Mouse (Mus musculus) heart, postnatal 0 days (tissue): ENCODE measurements around the gene Atg9b. TPM values are rescaled to one million over a fixed set of nuclear protein-coding genes. Genes with fewer than 3 reads are reported as not detected.

Experiments used
- ATAC-seq: fragments of 200-750 bp; cut with Nextera tagmentation; 2 replicates; pipeline ENCODE4 v1.8.0; 2017; ENCODE audit warnings: low read depth, moderate number of reproducible peaks, moderate library complexity; ENCODE audit not compliant: insufficient read depth
- DNase-seq: peaks from one replicate; pipeline ENCODE4 v3.0.0-alpha.2; 2016; ENCODE audit warnings: low spot score
- H3K27ac ChIP-seq: fragments of 300-500 bp; sonication (generic); 2 replicates; pipeline ENCODE4 v1.5.1; 2014; ENCODE audit warnings: low read depth, mild to moderate bottlenecking
- H3K27me3 ChIP-seq: fragments of 300-500 bp; sonication (generic); 2 replicates; pipeline ENCODE4 v1.6.1; 2014; ENCODE audit warnings: low read length, mixed read lengths; ENCODE audit not compliant: control insufficient read depth, insufficient read depth
- H3K36me3 ChIP-seq: fragments of 300-500 bp; sonication (generic); replicated peaks from 2 replicates; pipeline ENCODE4 v1.6.1; 2014; ENCODE audit warnings: low read length, mixed read lengths; ENCODE audit not compliant: control insufficient read depth, insufficient read depth
- H3K4me1 ChIP-seq: fragments of 300-500 bp; sonication (generic); 2 replicates; pipeline ENCODE4 v1.6.1; 2014; ENCODE audit warnings: antibody characterized with exemption; ENCODE audit not compliant: control insufficient read depth, insufficient read depth
- H3K4me2 ChIP-seq: fragments of 300-500 bp; sonication (generic); 2 replicates; pipeline ENCODE4 v1.6.1; 2014; ENCODE audit warnings: low read depth, mild to moderate bottlenecking, low read length, moderate library complexity
- H3K4me3 ChIP-seq: fragments of 300-500 bp; sonication (generic); 2 replicates; pipeline ENCODE4 v1.5.1; 2014; ENCODE audit warnings: low read depth, low read length
- H3K9ac ChIP-seq: fragments of 300-500 bp; sonication (generic); replicated peaks from 2 replicates; pipeline ENCODE4 v1.6.1; 2014; ENCODE audit warnings: low read depth, low read length, mixed read lengths
- H3K9me3 ChIP-seq: fragments of 300-500 bp; sonication (generic); replicated peaks from 2 replicates; pipeline ENCODE4 v1.6.1; 2016; ENCODE audit warnings: low read length; ENCODE audit not compliant: control insufficient read depth
- CTCF ChIP-seq: IDR thresholded peaks from 2 replicates; pipeline ENCODE4 v1.5.1; 2016; ENCODE audit warnings: antibody characterized with exemption, control low read depth, low read depth
- EP300 ChIP-seq: IDR thresholded peaks from 2 replicates; pipeline ENCODE4 v1.6.1; 2016; ENCODE audit warnings: antibody characterized with exemption, low read depth
- WGBS: fragments of 180-500 bp; shearing (Covaris S2); extraction: QIAGEN DNeasy Blood & Tissue Kit; methylation state at CpG from one replicate; pipeline ENCODE4 v1.1.7; 2014; 5-methylcytosine and 5-hydroxymethylcytosine counted together
- polyA plus RNA-seq: library from polyadenylated mRNA; unstranded; fragments of >200 nt; fragmentation: Nextera tagmentation; extraction: Ambion mirVana; gene quantifications from 2 replicates; pipeline ENCODE4 v1.2.1, GENCODE M21; 2015
- total RNA-seq: library from RNA; depleted of rRNA; stranded (reverse); fragments of >200 nt; gene quantifications from 2 replicates; pipeline ENCODE4 v1.2.3, GENCODE M21; 2014; ENCODE audit warnings: low replicate concordance; rRNA removed

Gene Atg9b
- total RNA-seq (0.15 and 0.66 TPM in 2 replicates), polyA plus RNA-seq (0.34 and 0.47 TPM in 2 replicates)

- H3K27me3 ChIP-seq = no peaks in the 10 kb centered on the region
- DNase-seq = no peak
- WGBS = 91% methylated on average over 7 of the region's 7 CpGs
- H3K9me3 ChIP-seq = no peaks in the 10 kb centered on the region
- no peak for ATAC-seq
- no peak within 1 kb of the TSS for H3K9ac ChIP-seq
- no peak for TF ChIP-seq CTCF
- H3K4me3 ChIP-seq = no peak within 1 kb of the TSS
- peaks cover 26% of the 10 kb centered on the region for H3K4me1 ChIP-seq
- H3K36me3 ChIP-seq = peaks cover 4% of the 10 kb centered on the region; the same call in 1 of the 2 replicates
- H3K27ac ChIP-seq = peak within 1 kb of the TSS; percentile 92; the same call in 1 of the 2 replicates
- no peak within 1 kb of the TSS for H3K4me2 ChIP-seq
Observed at GRCm38 (mm10) chr5:24391864-24392263, at the start of gene Atg9b. Gene Atg9b (minus strand): TSS chr5:24392143.

DNA sequence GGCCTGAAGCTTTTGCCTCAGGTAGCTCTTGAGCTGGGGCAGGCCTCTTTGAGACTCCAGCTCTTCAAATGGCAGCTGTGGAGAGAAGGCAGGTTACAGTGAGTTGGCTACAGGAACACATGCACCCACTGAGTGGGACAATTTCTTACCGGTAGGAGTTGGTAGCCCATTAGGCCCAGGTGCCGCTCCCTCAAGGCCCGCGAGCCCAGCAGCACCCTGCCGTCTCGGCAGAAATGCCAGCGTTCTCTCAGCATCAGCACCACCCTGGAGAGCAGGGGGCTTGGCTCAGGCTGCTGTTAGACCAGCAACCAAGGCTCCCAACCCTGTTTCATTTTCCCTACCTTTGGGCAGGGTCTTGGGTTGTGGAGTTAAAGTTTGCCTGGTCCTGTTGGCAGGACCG lies 49.2 kb upstream of the Atg9b start:
- TF ChIP-seq EP300 = no peak
- no peak for TF ChIP-seq CTCF
- Histone ChIP-seq H3K4me2 (no peak overlapping the region), H3K4me1 (peaks cover 10% of the 10 kb centered on the region; the same call in 1 of the 2 replicates), H3K36me3 (peaks cover 60% of the 10 kb centered on the region), H3K4me3 (no peak overlapping the region), H3K27me3 (no peaks in the 10 kb centered on the region), H3K9me3 (no peaks in the 10 kb centered on the region), H3K27ac (no peak overlapping the region), H3K9ac (no peak overlapping the region)
- DNase-seq = no peak
- 83% methylated on average over 8 of the region's 8 CpGs for WGBS
- ATAC-seq = no peak

DNA sequence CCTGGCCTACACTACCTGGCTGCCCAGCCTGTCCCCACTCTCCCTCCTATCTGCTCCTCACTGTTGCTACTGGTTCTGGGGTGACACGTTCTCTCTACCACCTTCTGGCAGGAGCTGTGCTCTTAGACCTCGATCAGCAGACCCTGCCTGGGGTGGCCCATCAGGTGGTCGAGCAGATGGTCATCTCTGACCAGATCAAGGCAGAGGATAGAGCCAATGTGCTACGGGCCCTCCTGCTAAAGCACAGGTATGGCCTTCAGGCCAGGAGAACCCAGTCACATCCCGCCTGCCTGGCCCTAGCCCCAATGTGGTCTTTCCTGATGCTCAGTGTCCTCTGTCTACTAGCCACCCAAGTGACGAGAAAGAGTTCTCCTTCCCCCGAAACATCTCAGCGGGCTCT lies 42.0 kb upstream of the Atg9b start:
- no peaks in the 10 kb centered on the region for H3K9me3 ChIP-seq
- no peak overlapping the region for H3K9ac ChIP-seq
- H3K4me3 ChIP-seq = no peak overlapping the region
- peak overlapping the region; percentile 22 for H3K27ac ChIP-seq
- DNase-seq = no peak
- ATAC-seq = no peak
- WGBS = 84% methylated on average over 8 of the region's 8 CpGs
- TF ChIP-seq CTCF = no peak
- no peak for TF ChIP-seq EP300
- H3K36me3 ChIP-seq = peaks cover 91% of the 10 kb centered on the region
- H3K27me3 ChIP-seq = no peaks in the 10 kb centered on the region
- no peak overlapping the region for H3K4me2 ChIP-seq
- no peaks in the 10 kb centered on the region for H3K4me1 ChIP-seq

- TF ChIP-seq CTCF (no peak), EP300 (no peak)
- Histone ChIP-seq H3K36me3 (peaks cover 47% of the 10 kb centered on the region), H3K4me3 (no peak overlapping the region), H3K27ac (no peak overlapping the region), H3K4me2 (no peak overlapping the region), H3K4me1 (peaks cover 18% of the 10 kb centered on the region), H3K9ac (no peak overlapping the region), H3K27me3 (no peaks in the 10 kb centered on the region), H3K9me3 (no peaks in the 10 kb centered on the region)
- WGBS = 35% methylated on average over 9 of the region's 9 CpGs
- ATAC-seq (no peak), DNase-seq (no peak)
Observed at GRCm38 (mm10) chr5:24428596-24428995, 36.7 kb upstream of the Atg9b start.

DNA sequence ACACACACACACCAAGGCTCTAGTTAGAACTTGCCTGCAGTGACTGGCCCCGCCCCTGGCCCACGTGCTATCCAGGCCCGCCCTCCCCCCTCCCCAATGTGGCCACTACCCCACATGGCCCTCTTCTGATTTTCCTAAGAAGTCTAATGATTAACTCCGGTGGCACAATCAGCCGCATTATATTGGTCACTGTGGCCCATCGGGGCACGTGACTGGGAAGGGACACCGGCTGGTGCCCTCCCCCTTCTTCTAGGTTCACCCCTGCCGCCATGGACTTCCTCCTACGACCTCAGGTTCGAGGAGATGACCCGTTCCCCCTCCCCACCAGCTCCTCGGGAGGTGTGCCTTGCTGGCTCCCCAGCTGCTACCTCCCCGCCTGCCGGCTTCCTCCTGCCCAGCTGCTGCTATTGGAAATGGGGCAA lies 36.0 kb upstream of the Atg9b start:
- ATAC-seq (no peak), DNase-seq (no peak)
- WGBS = 32% methylated on average over 15 of the region's 15 CpGs
- Histone ChIP-seq H3K4me1 (peaks cover 19% of the 10 kb centered on the region), H3K4me2 (no peak overlapping the region), H3K9ac (no peak overlapping the region), H3K4me3 (no peak overlapping the region), H3K27ac (no peak overlapping the region), H3K36me3 (peaks cover 42% of the 10 kb centered on the region), H3K9me3 (no peaks in the 10 kb centered on the region), H3K27me3 (no peaks in the 10 kb centered on the region)
- no peak for TF ChIP-seq CTCF
- TF ChIP-seq EP300 = no peak

GRCm38 (mm10) chr5:24427285-24427633 lies 35.3 kb upstream of the Atg9b start:
- H3K27me3 ChIP-seq = no peaks in the 10 kb centered on the region
- H3K9me3 ChIP-seq = no peaks in the 10 kb centered on the region
- H3K4me1 ChIP-seq = peaks cover 24% of the 10 kb centered on the region
- ATAC-seq = no peak
- TF ChIP-seq EP300 (no peak), CTCF (no peak)
- no peak overlapping the region for H3K27ac ChIP-seq
- no peak overlapping the region for H3K4me3 ChIP-seq
- H3K4me2 ChIP-seq = no peak overlapping the region
- WGBS = 53% methylated on average over 12 of the region's 12 CpGs
- peaks cover 34% of the 10 kb centered on the region for H3K36me3 ChIP-seq
- DNase-seq = no peak
- H3K9ac ChIP-seq = no peak overlapping the region
